Mouse (Mus musculus) right cerebral cortex, postnatal 14 days (tissue): ENCODE data around the gene Zmiz1.

Experiments
- DNase-seq: peaks from one replicate; pipeline ENCODE4 v3.0.0; 2022

Gene Zmiz1

GRCm38 (mm10) chr14:25493301-25494241 is 34.6 kb downstream of the Zmiz1 start:
- DNase-seq: no peak

- DNase-seq: no peak
These were observed 35.8 kb downstream of the Zmiz1 start for GRCm38 (mm10) chr14:25494778-25495177.

- peak; percentile 34 for DNase-seq
These were observed 37.1 kb downstream of the Zmiz1 start for GRCm38 (mm10) chr14:25496116-25496515.

DNA sequence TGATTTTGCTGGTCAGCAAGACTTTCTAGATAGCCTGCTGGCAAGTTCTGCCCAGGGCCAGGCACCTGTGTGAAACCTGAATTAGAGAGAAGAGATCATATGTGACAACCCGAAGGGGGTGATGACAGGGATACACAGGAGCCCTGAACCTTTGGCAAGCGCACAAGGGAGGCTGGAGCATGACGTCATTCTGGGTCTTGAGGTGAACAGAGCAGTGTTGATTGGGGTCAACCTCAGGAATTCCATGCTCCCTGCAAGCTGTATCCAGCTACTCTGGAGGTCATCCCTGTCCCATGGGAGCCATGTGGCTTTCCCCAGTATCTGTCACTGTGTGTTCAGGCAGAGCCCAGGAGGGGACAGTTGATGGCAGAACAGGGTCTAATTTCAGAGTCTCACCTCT is 38.0 kb downstream of the Zmiz1 start:
- no peak for DNase-seq

DNA sequence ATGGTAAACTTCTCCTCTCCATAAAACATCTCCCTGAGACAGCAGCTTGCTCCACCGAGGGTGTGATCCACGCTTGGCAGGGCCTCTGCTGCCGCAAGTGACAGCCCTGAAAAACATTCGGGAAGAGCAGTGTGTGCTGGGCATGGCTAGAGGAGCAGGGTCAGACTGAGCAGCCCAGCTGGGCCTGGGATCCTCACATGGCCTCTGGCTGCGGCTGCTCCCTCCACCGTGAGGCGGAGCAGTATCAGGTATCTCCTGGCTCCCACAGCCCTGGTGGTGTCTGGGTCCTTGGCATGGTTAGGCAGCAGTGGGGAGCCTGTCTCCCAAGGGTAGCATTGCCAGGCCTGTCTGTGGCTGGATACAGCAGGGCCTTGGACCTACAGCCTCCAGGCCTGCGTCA is 38.6 kb downstream of the Zmiz1 start:
- DNase-seq: peak; percentile 25

DNA sequence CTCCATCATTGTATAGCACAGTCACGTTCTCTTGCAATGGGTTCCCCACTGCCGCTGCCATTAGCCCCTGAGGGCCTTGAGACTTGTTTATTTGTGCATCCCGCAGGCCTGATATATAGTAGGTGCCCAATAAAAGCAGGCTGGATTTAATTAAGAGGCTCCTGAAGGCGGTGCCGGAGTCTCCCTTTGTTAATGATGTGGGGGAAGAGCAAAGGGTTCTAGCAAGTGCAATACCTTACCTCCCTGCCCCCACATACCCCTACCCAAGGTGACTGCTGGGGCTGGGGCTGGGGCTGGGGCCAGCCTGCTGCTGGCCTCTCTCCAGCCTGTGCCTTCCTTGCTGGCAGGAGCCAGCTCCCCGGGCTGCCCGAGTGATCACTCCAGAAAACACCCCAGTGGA is 39.4 kb downstream of the Zmiz1 start:
- DNase-seq: no peak

GRCm38 (mm10) chr14:25499526-25499925 is 40.5 kb downstream of the Zmiz1 start:
- no peak for DNase-seq

GRCm38 (mm10) chr14:25500511-25501120 is 41.6 kb downstream of the Zmiz1 start:
- no peak for DNase-seq

DNA sequence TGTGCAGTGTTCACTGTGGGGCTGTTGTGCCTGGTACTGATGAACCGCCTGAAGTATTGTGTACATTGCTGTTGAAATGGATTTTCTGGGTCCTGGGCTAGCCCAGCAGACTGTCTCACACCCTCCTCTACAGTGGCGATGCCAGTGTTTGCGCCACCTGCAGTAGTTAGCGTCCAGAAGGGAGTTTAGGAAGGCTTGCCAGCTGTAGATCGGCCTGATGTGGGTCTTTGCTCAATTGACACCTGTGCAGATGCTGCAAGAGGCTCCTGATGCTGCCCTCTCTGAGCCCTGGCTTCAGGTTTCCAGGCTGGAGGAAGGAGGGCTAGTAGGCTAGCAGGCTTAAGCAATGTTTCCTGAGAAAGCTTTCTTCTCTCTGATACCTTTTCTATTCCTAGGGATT is 42.5 kb downstream of the Zmiz1 start:
- no peak for DNase-seq

DNA sequence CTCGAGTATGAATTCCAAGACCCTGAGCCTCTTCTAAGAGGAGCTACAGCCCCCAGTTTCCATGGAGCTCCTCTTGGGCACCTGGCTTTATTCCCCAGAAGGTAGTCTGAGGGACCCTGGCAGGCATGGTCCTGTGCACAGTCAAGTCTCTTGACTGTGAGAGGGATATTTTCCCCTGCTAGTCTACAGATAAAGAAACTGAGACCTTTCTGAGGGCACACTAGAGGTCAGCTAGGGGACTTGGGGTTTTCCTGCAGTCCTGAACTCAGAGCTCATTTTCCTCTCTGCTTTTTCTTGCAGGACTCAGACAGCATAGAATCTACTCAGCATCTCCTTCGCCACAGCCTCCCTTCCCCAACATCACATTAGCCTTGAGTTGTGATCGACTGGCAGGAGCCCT is 43.4 kb downstream of the Zmiz1 start:
- no peak for DNase-seq

DNA sequence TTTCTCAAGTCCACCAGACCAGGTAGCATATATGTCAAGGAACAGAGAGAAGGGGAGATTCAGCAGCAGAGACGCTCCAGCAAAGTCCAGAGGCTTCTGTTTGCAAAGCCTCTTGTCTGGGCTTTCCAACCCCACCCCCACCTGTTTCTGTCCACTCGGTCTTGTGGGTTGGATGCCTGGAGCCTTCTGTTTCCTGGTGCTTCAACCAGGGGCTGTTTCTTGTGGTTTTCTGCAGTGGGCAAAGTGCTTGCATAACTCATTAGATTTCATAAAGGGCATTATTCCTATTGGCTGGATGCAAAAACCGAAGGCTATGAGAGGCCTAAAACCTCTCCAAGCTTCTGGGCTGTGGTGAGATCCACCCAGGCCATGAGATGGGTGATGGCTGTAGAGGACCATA is 45.3 kb downstream of the Zmiz1 start:
- no peak for DNase-seq

DNA sequence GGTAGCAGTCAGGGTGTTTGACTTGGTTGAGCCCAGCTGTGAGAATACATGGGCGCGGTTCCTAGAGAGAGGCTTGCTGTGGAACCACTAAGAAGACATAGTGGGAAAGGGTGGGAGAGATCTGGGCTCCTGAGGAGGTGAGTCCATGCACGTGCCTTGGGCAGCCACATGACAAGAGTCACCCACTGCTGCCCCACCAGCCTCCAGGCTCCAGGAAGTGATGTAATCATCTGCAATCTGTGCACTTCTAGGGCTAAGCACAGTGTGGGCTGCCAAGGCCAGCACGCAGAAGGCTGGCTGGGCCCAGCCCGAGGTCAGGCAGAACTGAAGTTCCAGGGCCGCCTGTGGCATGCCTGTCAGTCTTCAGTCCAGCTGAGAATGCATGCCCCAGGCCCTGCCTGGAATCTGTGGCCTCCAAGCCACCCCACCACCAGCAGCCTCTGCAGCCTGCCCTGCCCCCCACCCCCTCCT is 46.3 kb downstream of the Zmiz1 start:
- no peak for DNase-seq

DNA sequence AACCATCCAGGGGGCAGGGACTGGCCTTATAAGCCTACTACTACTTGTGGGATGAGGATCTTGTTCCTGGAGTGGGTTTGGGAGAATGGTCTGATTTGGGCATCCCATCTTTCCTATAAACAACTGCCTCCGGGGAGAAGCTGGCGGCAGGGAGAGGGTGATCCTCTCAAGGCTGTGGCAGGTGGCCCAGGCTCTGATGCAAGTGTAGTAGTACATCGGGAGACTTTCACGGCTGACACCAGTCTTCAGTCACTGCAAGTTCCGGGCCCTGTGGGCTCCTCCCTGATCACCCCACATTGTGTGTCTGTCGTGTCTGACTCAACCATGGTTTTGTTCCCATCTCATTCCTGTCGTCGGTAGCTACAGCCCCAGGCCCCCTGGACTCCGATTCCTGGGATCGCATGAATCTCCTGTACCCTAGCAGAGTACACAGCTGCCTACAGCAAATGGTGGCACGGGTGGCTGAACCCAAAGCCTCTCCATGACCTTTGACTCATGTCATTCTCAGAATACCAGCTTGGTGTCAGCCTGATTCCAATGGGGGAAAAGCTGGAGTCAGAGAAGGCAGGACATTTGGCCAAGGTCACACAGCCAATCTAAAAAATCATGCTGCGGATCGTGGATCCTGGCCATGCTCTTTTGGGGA is 49.2 kb downstream of the Zmiz1 start:
- no peak for DNase-seq

GRCm38 (mm10) chr14:25508757-25509139 is 49.8 kb downstream of the Zmiz1 start:
- DNase-seq: no peak

GRCm38 (mm10) chr14:25509450-25510129 is 50.6 kb downstream of the Zmiz1 start:
- DNase-seq: no peak

- no peak for DNase-seq
These were observed 51.4 kb downstream of the Zmiz1 start for GRCm38 (mm10) chr14:25510362-25510761.

GRCm38 (mm10) chr14:25510987-25511386 is 52.0 kb downstream of the Zmiz1 start:
- DNase-seq: no peak

GRCm38 (mm10) chr14:25511564-25511963 is 52.6 kb downstream of the Zmiz1 start:
- DNase-seq: no peak

DNA sequence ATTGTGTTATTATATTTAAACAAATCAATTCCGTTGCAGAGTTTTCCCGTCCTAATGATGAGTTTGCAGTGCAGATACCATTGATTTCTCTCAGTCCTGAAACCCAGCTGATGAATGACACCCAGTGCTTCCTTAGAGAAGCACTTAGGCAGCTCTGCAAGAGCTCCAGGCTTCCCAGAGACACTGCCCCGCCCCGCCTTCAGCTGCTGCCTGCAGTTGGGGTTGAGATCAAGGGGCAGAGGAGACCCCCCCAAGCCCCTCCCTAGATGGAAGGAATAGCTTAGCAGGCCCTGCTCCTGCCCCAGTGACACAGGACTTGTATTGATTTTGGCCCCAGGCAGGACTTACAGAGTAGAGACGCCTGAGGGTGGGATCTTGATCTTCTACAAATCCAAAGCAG is 53.0 kb downstream of the Zmiz1 start:
- DNase-seq: no peak

DNA sequence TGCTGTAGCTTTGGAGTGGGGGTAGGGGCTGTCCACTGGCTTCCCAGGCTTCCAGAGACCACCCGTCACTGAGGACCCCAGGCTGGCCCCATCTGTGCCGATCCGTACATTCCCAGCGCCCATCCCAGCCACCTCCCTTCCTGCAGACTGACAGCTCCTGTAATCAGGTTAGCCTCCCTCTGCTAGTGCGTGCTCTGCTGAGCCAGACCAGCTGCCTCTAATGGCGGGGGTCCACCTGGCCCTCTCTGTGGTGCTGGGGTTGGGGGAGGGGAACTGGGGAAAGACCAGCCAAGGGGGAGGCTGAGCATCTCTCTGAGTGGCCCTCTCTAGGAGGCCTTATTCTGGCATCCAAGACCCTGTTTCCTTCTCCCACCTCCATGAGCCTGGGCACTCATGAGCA is 53.8 kb downstream of the Zmiz1 start:
- DNase-seq: no peak

- no peak for DNase-seq
These were observed 54.5 kb downstream of the Zmiz1 start for GRCm38 (mm10) chr14:25513496-25513895.

GRCm38 (mm10) chr14:25514943-25515512 is 56.0 kb downstream of the Zmiz1 start:
- no peak for DNase-seq

DNA sequence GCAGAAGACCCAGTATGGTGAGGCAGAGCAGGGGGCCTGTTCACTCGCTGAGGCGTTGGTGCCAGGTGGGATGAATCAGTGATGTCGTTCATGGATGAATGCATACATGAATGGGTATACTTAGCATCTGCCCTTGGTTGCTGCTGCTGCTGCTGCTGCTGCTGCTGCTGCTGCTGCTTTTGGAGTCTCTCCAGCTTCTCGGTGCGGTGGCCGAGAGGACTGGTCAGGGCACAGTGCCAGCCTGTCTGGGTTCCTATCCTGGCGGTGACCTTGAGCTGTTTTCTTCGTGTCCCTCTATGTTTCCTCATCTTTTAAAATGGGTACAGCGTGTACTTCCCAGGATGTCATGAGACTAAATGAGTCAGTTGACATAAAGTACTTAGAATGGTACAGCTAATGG is 56.9 kb downstream of the Zmiz1 start:
- peak; percentile 53 for DNase-seq
